Comparison of ENCODE assay signal across 15 mouse cellular contexts in the genomic region with DNA sequence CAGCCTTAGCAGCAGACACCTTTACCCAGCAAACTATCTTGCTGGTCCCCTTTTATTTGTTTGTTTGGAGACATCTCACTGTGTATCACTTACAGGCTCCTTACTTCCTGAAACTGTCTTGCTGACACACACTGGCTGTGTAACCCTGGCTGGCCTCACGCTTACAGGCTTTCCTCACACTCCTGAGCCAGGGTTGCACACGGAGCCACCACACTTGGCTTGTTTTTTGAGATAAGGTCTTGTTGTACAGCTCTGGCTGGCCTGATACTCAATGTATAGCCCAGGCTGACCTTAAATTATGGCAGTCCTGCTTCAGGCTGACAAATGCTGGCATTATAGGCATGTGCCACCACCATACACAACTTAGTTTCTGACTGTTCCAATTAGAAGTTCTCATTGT.
"Had no signal": no experiment of that assay in that cellular context is flagged by ENCODE, and none has a peak within 500 bp of the region (broad histone marks: within the 10 kb centered on the region; RNA-seq: fewer than 3 reads in every experiment).

No protein-coding gene starts in this region.

- H3K9me3 ChIP-seq: intestine, embryonic 15.5 days; kidney, embryonic 15.5 days; limb, embryonic 12.5 days; lung, embryonic 15.5 days; neural tube, embryonic 13.5 days; stomach, embryonic 15.5 days had no signal

- H3K4me1 ChIP-seq: intestine, embryonic 15.5 days; kidney, embryonic 15.5 days; limb, embryonic 12.5 days; lung, embryonic 15.5 days; neural tube, embryonic 13.5 days; stomach, embryonic 15.5 days had no signal

- H3K9ac ChIP-seq: intestine, embryonic 15.5 days; kidney, embryonic 15.5 days; limb, embryonic 12.5 days; lung, embryonic 15.5 days; neural tube, embryonic 13.5 days; stomach, embryonic 15.5 days had no signal

- H3K4me3 ChIP-seq: intestine, embryonic 15.5 days; kidney, embryonic 15.5 days; limb, embryonic 12.5 days; lung, embryonic 15.5 days; neural tube, embryonic 13.5 days; stomach, embryonic 15.5 days had no signal

- H3K4me2 ChIP-seq: intestine, embryonic 15.5 days; kidney, embryonic 15.5 days; limb, embryonic 12.5 days; lung, embryonic 15.5 days; midbrain, embryonic 11.5 days; neural tube, embryonic 13.5 days; stomach, embryonic 15.5 days had no signal

- ATAC-seq: intestine, embryonic 15.5 days; midbrain, embryonic 16.5 days had no signal

- H3K27ac ChIP-seq: intestine, embryonic 15.5 days; kidney, embryonic 15.5 days; limb, embryonic 12.5 days; lung, embryonic 15.5 days; neural tube, embryonic 13.5 days; stomach, embryonic 15.5 days had no signal

- DNase-seq: kidney, adult 18-20 months; kidney, postnatal 14 days; retina, postnatal 1 day; right cerebral cortex, postnatal 4 days; spleen, adult 18-20 months; thymus, adult 2 months; thymus, postnatal 36 days had no signal

- H3K27me3 ChIP-seq: intestine, embryonic 15.5 days; kidney, embryonic 15.5 days; limb, embryonic 12.5 days; lung, embryonic 15.5 days; neural tube, embryonic 13.5 days; stomach, embryonic 15.5 days had no signal
